Mouse (Mus musculus): ENCODE results near the gene Pnmal1.
A peak's percentile ranks its signal among the peaks of the same experiment; 100 is the strongest.

- no peak for TF ChIP-seq MYOD1 (IDR thresholded peaks at IDR 0.05; ENCODE audit: control insufficient read depth, insufficient read length, low read depth)
- no peak for TF ChIP-seq MAX (IDR thresholded peaks at IDR 0.05)
- no peak for TF ChIP-seq USF1 (IDR thresholded peaks at IDR 0.05; ENCODE audit: low read depth)
- peak; percentile 75 for TF ChIP-seq CTCF (IDR thresholded peaks at IDR 0.05; ENCODE audit: control insufficient read depth, insufficient read depth, insufficient read length)
Observed at GRCm38 (mm10) chr7:16949908-16950841, 9.3 kb upstream of the Pnmal1 start.

All from C2C12 (cell line).